Mouse (Mus musculus) stomach, postnatal 0 days (tissue): ENCODE data around the gene Sned1.

Source experiments
- CTCF ChIP-seq: IDR thresholded peaks from 2 replicates; pipeline ENCODE4 v1.5.1; 2016; ENCODE audit warnings: antibody characterized with exemption, low read depth, mild to moderate bottlenecking, moderate library complexity
- EP300 ChIP-seq: optimal IDR thresholded peaks from 2 replicates; pipeline ENCODE3; 2016; ENCODE audit warnings: antibody characterized with exemption

DNA sequence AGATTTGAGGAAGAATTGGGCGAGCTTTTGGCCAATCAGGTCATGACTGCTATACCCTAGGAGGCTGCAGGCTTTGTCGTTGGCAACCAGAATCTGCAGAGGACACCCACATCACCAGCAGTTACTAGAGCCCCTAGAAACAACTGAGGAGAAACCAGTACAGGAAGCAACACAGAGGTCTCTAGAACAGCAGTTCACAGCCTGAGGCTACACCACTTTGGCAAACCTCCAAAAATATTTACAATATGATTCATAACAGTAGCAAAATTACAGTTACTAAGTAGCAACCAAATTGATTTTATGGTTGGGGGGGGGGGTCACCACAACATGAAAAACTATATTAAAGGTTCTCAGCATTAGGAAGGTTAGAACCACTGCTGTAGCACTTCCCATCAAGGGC is 99.0 kb downstream of the Sned1 start:
- TF ChIP-seq CTCF (no peak), EP300 (no peak)
